Mouse (Mus musculus) spleen, adult 2 months (tissue): ENCODE measurements around the gene Abcc1. TPM values are rescaled to one million over a fixed set of nuclear protein-coding genes. Genes with fewer than 3 reads are reported as not detected.

Experiments used
- DNase-seq, 2 experiments: peaks; one replicate each; pipeline versions ENCODE4 v3.0.0 to v3.0.0-alpha.2; 2012 to 2021; ENCODE audit warnings: low spot score in 2 of 2, low read depth in 1 of 2
- H3K27ac ChIP-seq: fragments of 200-500 bp; 2 replicates; pipeline ENCODE4 v1.5.1; 2012; ENCODE audit warnings: low read length, inconsistent platforms; ENCODE audit not compliant: insufficient read depth
- H3K27me3 ChIP-seq: fragments of 200-500 bp; 2 replicates; pipeline ENCODE4 v1.6.1; 2012; ENCODE audit warnings: mild to moderate bottlenecking, moderate library complexity, low read length, inconsistent platforms; ENCODE audit not compliant: control insufficient read depth, insufficient read depth
- H3K36me3 ChIP-seq: fragments of 200-500 bp; 2 replicates; pipeline ENCODE4 v1.6.1; 2012; ENCODE audit warnings: mild to moderate bottlenecking, low read length, inconsistent platforms; ENCODE audit not compliant: control insufficient read depth, insufficient read depth
- H3K4me1 ChIP-seq: fragments of 200-500 bp; 2 replicates; pipeline ENCODE4 v1.6.1; 2011; ENCODE audit warnings: inconsistent platforms; ENCODE audit not compliant: control insufficient read depth, insufficient read depth, insufficient read length
- H3K4me3 ChIP-seq: fragments of 200-500 bp; 2 replicates; pipeline ENCODE4 v1.5.1; 2011; ENCODE audit warnings: mild to moderate bottlenecking, inconsistent platforms; ENCODE audit not compliant: insufficient read depth, insufficient read length; ENCODE audit errors: extremely low read depth
- CTCF ChIP-seq: fragments of 200-500 bp; IDR thresholded peaks from 2 replicates; pipeline ENCODE4 v1.5.1; 2011; ENCODE audit warnings: mild to moderate bottlenecking, inconsistent platforms; ENCODE audit not compliant: insufficient read depth, insufficient read length, insufficient replicate concordance; ENCODE audit errors: extremely low read depth
- POLR2A ChIP-seq: fragments of 200-500 bp; IDR thresholded peaks from 2 replicates; pipeline ENCODE4 v1.6.1; 2011; ENCODE audit warnings: low read depth, low read length, inconsistent platforms
- WGBS: fragments of 180-500 bp; shearing (Covaris S2); methylation state at CpG from one replicate; pipeline ENCODE4 v1.1.7; 2018; 5-methylcytosine and 5-hydroxymethylcytosine counted together
- polyA plus RNA-seq: library from polyadenylated mRNA; depleted of rRNA; stranded (reverse); fragments of >200 nt; gene quantifications from 2 replicates; pipeline ENCODE4 v1.2.3, GENCODE M21; 2012

Gene Abcc1
- polyA plus RNA-seq, 1 experiment = 35.6 TPM

DNA sequence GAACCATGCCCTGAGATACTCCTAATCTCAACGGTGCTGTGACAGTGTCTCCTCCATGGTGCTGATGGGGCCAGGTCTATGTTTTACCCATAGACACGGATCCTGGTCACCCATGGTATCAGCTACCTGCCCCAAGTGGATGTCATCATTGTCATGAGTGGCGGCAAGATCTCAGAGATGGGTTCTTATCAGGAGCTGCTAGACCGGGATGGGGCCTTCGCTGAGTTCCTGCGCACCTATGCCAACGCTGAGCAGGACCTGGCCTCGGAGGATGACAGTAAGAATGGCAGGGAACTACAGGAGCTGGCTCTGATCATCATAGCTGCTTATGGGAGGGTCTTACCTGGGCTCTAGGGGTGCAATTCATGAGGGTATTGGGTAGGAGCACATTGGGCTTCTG, 86.9 kb downstream of the Abcc1 start:
- Histone ChIP-seq H3K4me3 (no peak overlapping the region), H3K27ac (no peak overlapping the region), H3K36me3 (peaks cover 9% of the 10 kb centered on the region), H3K27me3 (no peaks in the 10 kb centered on the region), H3K4me1 (no peaks in the 10 kb centered on the region)
- WGBS = 96% methylated on average over 8 of the region's 8 CpGs
- DNase-seq = no peak
- TF ChIP-seq POLR2A = no peak
- TF ChIP-seq CTCF = no peak

DNA sequence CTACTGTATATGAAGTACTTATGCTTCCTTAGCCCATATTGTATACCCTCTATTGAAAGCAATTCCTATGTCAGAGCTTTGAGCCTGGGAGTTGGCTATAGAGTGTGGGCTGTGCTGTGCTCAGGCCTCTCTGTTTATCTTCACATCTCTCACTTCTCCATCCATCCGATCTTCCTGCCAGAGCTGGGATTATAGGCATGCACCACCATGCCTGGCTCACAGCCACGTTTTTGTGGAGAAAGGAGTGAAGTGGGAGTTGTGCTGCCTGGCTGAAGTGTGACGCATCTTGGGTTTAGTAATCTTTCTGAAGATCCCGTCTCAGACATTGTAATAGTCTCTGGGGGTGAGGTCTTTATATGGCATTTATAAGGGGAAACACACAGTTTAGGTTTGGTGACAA, 88.5 kb downstream of the Abcc1 start:
- no peaks in the 10 kb centered on the region for H3K27me3 ChIP-seq
- no peak for DNase-seq
- 90% methylated on average over 4 of the region's 4 CpGs for WGBS
- peaks cover 6% of the 10 kb centered on the region for H3K36me3 ChIP-seq
- no peak overlapping the region for H3K27ac ChIP-seq
- no peak overlapping the region for H3K4me3 ChIP-seq
- H3K4me1 ChIP-seq = no peaks in the 10 kb centered on the region
- TF ChIP-seq CTCF = no peak
- no peak for TF ChIP-seq POLR2A

DNA sequence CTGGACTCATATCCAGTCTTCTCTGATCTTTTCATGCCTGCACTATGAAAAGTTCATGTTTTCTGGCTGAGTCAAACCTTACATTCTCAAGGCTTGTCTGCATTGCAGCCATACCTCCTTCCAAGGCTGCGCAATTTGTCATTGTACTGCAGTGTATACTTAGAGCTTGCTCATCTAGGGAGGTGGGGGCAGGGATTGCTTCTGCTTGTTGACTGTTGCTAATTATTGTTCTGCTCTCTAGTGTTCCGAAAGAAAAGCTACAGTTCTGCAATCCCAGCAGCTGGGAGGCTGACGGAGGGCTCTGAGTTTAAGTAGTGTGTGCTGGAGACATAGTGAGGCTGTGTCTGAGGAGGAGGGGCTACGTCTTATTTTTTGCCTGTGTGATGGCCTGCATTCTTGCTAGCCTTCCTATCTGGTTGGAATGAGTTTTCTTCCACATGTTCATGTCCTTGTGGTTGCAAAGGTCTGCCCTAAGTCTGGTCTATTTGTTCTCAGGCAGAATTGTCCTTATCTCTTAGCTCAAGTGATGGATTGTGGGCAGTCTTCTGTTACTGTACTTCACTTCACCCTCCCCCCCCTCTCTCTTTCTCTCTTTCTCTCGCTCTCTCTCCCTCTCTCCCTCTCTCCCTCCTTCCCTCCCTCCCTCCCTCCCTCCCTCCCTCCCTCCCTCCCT, 90.2 kb downstream of the Abcc1 start:
- 81% methylated on average over 5 of the region's 5 CpGs for WGBS
- no peak for DNase-seq

DNA sequence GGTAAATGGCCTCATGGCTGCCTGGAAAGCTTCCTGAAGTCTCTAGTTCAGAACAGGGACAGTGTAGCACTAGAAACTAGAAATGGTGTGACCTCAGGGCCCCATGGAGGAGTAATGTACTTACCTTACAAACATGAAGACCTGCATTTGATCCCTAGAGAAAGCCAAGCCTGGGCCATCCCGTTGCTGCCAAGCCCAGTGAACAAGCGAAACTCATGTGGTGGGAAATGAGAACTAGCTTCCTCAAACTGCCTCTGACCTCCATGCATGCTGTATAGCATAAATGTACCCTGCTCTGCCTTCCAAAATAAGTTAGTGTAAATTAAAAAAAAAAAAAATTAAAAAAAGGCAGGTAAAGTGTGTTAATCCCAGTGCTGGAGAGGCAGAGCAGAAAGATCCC, 101.2 kb downstream of the Abcc1 start:
- 78% methylated on average over 2 of the region's 2 CpGs for WGBS

More for the DNA sequence above, 90.2 kb downstream of the Abcc1 start:
- H3K27ac ChIP-seq = no peak overlapping the region
- H3K36me3 ChIP-seq = peaks cover 2% of the 10 kb centered on the region
- no peak for TF ChIP-seq CTCF
- TF ChIP-seq POLR2A = no peak
- H3K27me3 ChIP-seq = no peaks in the 10 kb centered on the region
- no peaks in the 10 kb centered on the region for H3K4me1 ChIP-seq
- no peak overlapping the region for H3K4me3 ChIP-seq

DNA sequence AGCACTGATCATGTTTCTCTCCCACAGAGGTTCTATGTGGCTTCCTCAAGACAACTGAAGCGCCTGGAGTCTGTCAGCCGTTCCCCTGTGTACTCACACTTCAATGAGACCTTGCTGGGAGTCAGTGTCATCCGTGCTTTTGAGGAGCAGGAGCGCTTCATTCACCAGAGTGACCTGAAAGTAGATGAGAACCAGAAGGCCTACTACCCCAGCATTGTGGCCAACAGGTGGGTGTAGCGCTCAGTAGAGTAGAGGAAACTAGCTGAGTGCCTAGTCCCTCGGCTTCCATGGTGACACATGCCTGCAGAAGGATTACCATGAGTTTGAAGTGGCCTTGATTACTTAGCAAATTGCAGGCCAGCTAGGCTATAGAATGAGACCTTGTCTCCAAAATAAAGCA, 103.7 kb downstream of the Abcc1 start:
- Histone ChIP-seq H3K4me1 (no peaks in the 10 kb centered on the region), H3K27ac (no peak overlapping the region), H3K36me3 (peaks cover 20% of the 10 kb centered on the region), H3K27me3 (no peaks in the 10 kb centered on the region), H3K4me3 (no peak overlapping the region)
- DNase-seq = no peak
- TF ChIP-seq POLR2A = no peak
- TF ChIP-seq CTCF = no peak
- 94% methylated on average over 6 of the region's 6 CpGs for WGBS

More for the DNA sequence above, 101.2 kb downstream of the Abcc1 start:
- H3K4me1 ChIP-seq = no peaks in the 10 kb centered on the region
- H3K36me3 ChIP-seq = peaks cover 19% of the 10 kb centered on the region
- no peak overlapping the region for H3K4me3 ChIP-seq
- no peak for DNase-seq
- H3K27me3 ChIP-seq = no peaks in the 10 kb centered on the region
- TF ChIP-seq CTCF (no peak), POLR2A (no peak)
- H3K27ac ChIP-seq = no peak overlapping the region

DNA sequence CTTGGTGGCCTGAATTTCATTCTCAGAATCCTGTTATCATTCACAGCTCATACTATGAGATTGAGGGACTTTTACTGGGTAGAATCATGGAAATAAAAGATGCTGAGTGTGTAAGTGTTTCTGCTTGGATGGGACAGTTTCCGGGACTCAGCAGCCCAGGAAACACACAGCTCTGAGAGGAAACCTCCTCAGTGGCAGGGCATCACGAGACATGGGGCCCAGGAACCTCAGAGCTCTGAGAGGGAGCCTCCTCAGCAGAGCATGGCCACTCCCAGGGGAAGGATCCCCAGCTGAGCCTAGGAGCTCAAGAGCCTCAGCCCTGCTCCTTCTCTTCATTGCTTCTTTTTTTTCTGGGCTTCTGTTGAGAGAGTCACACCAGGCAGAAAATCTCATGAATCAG, 107.0 kb downstream of the Abcc1 start:
- TF ChIP-seq CTCF = no peak
- TF ChIP-seq POLR2A = no peak
- 79% methylated on average over 2 of the region's 2 CpGs for WGBS
- Histone ChIP-seq H3K27ac (no peak overlapping the region), H3K4me3 (no peak overlapping the region), H3K36me3 (peaks cover 23% of the 10 kb centered on the region), H3K27me3 (no peaks in the 10 kb centered on the region), H3K4me1 (no peaks in the 10 kb centered on the region)
- DNase-seq = no peak

DNA sequence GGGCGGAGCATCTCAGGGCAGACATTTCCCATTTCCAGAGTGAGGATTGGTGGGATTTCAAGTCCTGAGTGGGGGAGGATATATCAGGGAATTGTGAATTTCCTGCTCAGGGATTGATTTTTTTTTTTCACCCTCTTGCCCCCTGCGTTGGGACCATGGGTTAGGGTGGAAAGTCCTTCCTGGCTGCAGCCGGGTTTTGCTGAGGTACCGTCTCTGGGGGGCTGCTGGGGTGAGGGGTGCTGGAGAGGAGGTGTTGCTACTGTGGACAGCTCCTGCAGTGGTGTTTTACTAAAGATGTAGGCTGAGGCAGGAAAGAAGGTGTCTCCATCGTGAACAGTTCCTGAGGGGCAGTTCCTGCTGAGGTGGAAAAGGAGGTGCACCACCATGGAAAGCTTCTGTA, 107.5 kb downstream of the Abcc1 start:
- H3K4me3 ChIP-seq = no peak overlapping the region
- no peak for TF ChIP-seq CTCF
- TF ChIP-seq POLR2A = no peak
- peaks cover 25% of the 10 kb centered on the region for H3K36me3 ChIP-seq
- no peaks in the 10 kb centered on the region for H3K4me1 ChIP-seq
- WGBS = 93% methylated on average over 5 of the region's 5 CpGs
- no peaks in the 10 kb centered on the region for H3K27me3 ChIP-seq
- no peak for DNase-seq
- no peak overlapping the region for H3K27ac ChIP-seq
